29 mouse cellular contexts compared by ENCODE assay signal in the genomic region with DNA sequence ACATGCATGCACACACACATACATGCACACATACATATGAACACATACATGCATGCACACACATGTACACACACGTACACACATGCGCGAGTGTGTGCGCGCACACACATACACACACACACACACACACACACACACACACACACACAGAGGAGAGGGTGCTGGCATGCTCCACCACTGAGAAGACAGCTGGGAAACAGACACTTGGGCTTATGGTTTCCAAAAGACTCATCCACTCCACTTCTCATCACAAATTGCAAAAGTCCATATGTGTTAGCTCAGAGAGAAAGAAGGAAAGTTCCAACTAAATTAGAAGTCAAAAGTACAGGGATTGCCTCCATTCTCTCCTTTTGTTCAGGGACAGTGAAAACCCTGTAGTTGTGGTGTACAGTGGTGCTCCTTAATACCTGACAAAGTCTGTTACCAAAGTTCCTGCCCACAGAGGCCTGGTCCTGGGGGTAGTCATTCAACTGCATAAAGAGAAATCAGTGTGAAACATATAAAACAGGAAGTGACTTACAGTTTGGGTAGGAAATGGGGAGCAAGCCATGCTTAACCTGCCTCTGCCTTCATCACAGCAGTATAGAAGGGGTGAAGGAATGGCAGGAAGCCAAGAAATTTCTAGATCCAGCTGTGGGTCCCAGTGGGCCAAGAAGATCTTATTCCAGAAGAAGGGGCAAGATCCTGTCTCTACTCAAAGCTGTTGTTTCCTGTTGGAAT.
DNase-seq lines count a peak whose midpoint lies in the region; ATAC-seq and TF ChIP-seq lines count a peak whose summit lies in the region.
"Had no signal": no experiment of that assay in that cellular context is flagged by ENCODE, and none has a peak within 500 bp of the region (broad histone marks: within the 10 kb centered on the region; RNA-seq: fewer than 3 reads in every experiment).

No protein-coding gene starts in this region.

- H3K27me3 ChIP-seq in embryonic facial prominence, embryonic 14.5 days (replicated peaks; ENCODE audit: control insufficient read depth, insufficient read depth, low read length) = no peaks in the 10 kb centered on the region
- no peaks in the 10 kb centered on the region for H3K27me3 ChIP-seq in embryonic facial prominence, embryonic 10.5 days (replicated peaks; ENCODE audit: low read depth, poor library complexity, severe bottlenecking)
- H3K27me3 ChIP-seq in lung, embryonic 14.5 days (ENCODE audit: insufficient read depth, low read length) = no peaks in the 10 kb centered on the region
- H3K27me3 ChIP-seq in splenic B cell, adult 2 months (ENCODE audit: control insufficient read depth, insufficient read depth, low read length, poor library complexity, severe bottlenecking) = no peaks in the 10 kb centered on the region
- H3K27me3 ChIP-seq: embryonic facial prominence, embryonic 13.5 days; heart, embryonic 15.5 days; hindbrain, embryonic 12.5 days; limb, embryonic 15.5 days; liver, embryonic 13.5 days; midbrain, embryonic 13.5 days had no signal

- 0 out of 2 replicates have a peak overlapping the region, but pooled peaks have one; percentile 21 for H3K27ac ChIP-seq in embryonic facial prominence, embryonic 14.5 days (replicated peaks; ENCODE audit: low read depth, low read length)
- no peak overlapping the region for H3K27ac ChIP-seq in embryonic facial prominence, embryonic 10.5 days (replicated peaks)
- H3K27ac ChIP-seq in lung, embryonic 14.5 days (ENCODE audit: low read depth) = no peak overlapping the region
- H3K27ac ChIP-seq: embryonic facial prominence, embryonic 13.5 days; heart, embryonic 10.5 days; heart, embryonic 15.5 days; hindbrain, embryonic 12.5 days; hindbrain, postnatal 0 days; kidney, postnatal 0 days; limb, embryonic 15.5 days; liver, embryonic 13.5 days; midbrain, embryonic 13.5 days; stomach, postnatal 0 days had no signal

- TF ChIP-seq CTCF in lung, embryonic 14.5 days (IDR thresholded peaks at IDR 0.05; ENCODE audit: low read depth) = no peak

- H3K4me1 ChIP-seq in embryonic facial prominence, embryonic 14.5 days (ENCODE audit: control insufficient read depth, insufficient read depth, low read length) = no peaks in the 10 kb centered on the region; the same call in 1 of the 2 replicates
- no peaks in the 10 kb centered on the region for H3K4me1 ChIP-seq in embryonic facial prominence, embryonic 10.5 days
- H3K4me1 ChIP-seq in lung, embryonic 14.5 days (ENCODE audit: insufficient read depth) = no peaks in the 10 kb centered on the region
- H3K4me1 ChIP-seq: heart, embryonic 10.5 days; heart, embryonic 15.5 days; hindbrain, embryonic 12.5 days; liver, embryonic 13.5 days; midbrain, embryonic 13.5 days had no signal

- no peak for DNase-seq in embryonic facial prominence, embryonic 14.5 days (ENCODE audit: low spot score)
- DNase-seq in embryonic facial prominence, embryonic 10.5 days (ENCODE audit: low spot score) = no peak
- DNase-seq in lung, embryonic 14.5 days = peak; percentile 23
- DNase-seq in lung, postnatal 36 days = no peak
- peak; percentile 23 for DNase-seq in splenic B cell, adult 2 months (ENCODE audit: low read depth, low spot score)
- DNase-seq in right cerebral cortex, postnatal 36 days (ENCODE audit: low spot score in 2 of 2) = no peak
- DNase-seq in urinary bladder, postnatal 4 days (ENCODE audit: low spot score in 2 of 2) = no peak
- DNase-seq: adrenal gland, postnatal 10 days; cerebellum, adult 9-10 months; embryo, embryonic 11 days; kidney, adult 8-10 months; kidney, postnatal 4 days; liver, embryonic 13.5 days; lung, adult 18-20 months; thymus, adult 18-20 months; thymus, postnatal 25 days had no signal

- no peak for ATAC-seq in embryonic facial prominence, embryonic 14.5 days (ENCODE audit: low read depth)
- ATAC-seq in lung, embryonic 14.5 days (ENCODE audit: insufficient read depth) = no peak
- ATAC-seq in common myeloid progenitor, adult 5-6 weeks (replicated peaks; ENCODE audit: low read depth, poor library complexity, severe bottlenecking) = peak; percentile 63
- ATAC-seq: activated CD4-positive, CD25-positive, alpha-beta regulatory T cell, adult 4 months; hindbrain, postnatal 0 days; intestine, embryonic 16.5 days; midbrain, embryonic 13.5 days had no signal

- H3K9ac ChIP-seq in embryonic facial prominence, embryonic 14.5 days (ENCODE audit: low read depth, low read length) = no peak overlapping the region
- H3K9ac ChIP-seq in lung, embryonic 14.5 days = no peak overlapping the region
- H3K9ac ChIP-seq: embryonic facial prominence, embryonic 13.5 days; heart, embryonic 15.5 days; hindbrain, embryonic 12.5 days; limb, embryonic 15.5 days; liver, embryonic 13.5 days; midbrain, embryonic 13.5 days had no signal

- H3K9me3 ChIP-seq in embryonic facial prominence, embryonic 14.5 days (ENCODE audit: control insufficient read depth, low read length) = no peaks in the 10 kb centered on the region
- H3K9me3 ChIP-seq in embryonic facial prominence, embryonic 10.5 days = peaks cover 6% of the 10 kb centered on the region; the same call in 1 of the 2 replicates
- no peaks in the 10 kb centered on the region for H3K9me3 ChIP-seq in lung, embryonic 14.5 days (ENCODE audit: low read depth, low read length)
- H3K9me3 ChIP-seq: embryonic facial prominence, embryonic 13.5 days; heart, embryonic 10.5 days; heart, embryonic 15.5 days; limb, embryonic 15.5 days; liver, embryonic 13.5 days; midbrain, embryonic 13.5 days had no signal

- H3K4me2 ChIP-seq in embryonic facial prominence, embryonic 14.5 days (ENCODE audit: low read depth, low read length) = no peak overlapping the region
- no peak overlapping the region for H3K4me2 ChIP-seq in lung, embryonic 14.5 days
- H3K4me2 ChIP-seq: embryonic facial prominence, embryonic 13.5 days; heart, embryonic 15.5 days; hindbrain, embryonic 12.5 days; limb, embryonic 15.5 days; liver, embryonic 13.5 days; midbrain, embryonic 13.5 days had no signal

- 100% methylated on average over 5 of the region's 5 CpGs for WGBS in embryonic facial prominence, embryonic 14.5 days
- WGBS in embryonic facial prominence, embryonic 10.5 days = 97% methylated on average over 5 of the region's 5 CpGs
- 99% methylated on average over 5 of the region's 5 CpGs for WGBS in lung, embryonic 14.5 days

- H3K36me3 ChIP-seq in embryonic facial prominence, embryonic 14.5 days (ENCODE audit: control insufficient read depth, insufficient read depth, low read length) = no peaks in the 10 kb centered on the region
- H3K36me3 ChIP-seq in embryonic facial prominence, embryonic 10.5 days (replicated peaks) = no peaks in the 10 kb centered on the region
- no peaks in the 10 kb centered on the region for H3K36me3 ChIP-seq in lung, embryonic 14.5 days (ENCODE audit: insufficient read depth)
- no peaks in the 10 kb centered on the region for H3K36me3 ChIP-seq in splenic B cell, adult 2 months (ENCODE audit: control insufficient read depth, insufficient read depth, low read length, poor library complexity, severe bottlenecking)
- H3K36me3 ChIP-seq: embryonic facial prominence, embryonic 13.5 days; heart, embryonic 10.5 days; heart, embryonic 15.5 days; hindbrain, embryonic 12.5 days; limb, embryonic 15.5 days; liver, embryonic 13.5 days; midbrain, embryonic 13.5 days had no signal

- H3K4me3 ChIP-seq in embryonic facial prominence, embryonic 14.5 days (ENCODE audit: low read depth, low read length) = no peak overlapping the region
- no peak overlapping the region for H3K4me3 ChIP-seq in embryonic facial prominence, embryonic 10.5 days
- no peak overlapping the region for H3K4me3 ChIP-seq in lung, embryonic 14.5 days (ENCODE audit: low read depth, low read length)
- H3K4me3 ChIP-seq: embryonic facial prominence, embryonic 13.5 days; erythroblast, embryonic 14.5 days; heart, embryonic 10.5 days; heart, embryonic 15.5 days; hindbrain, embryonic 12.5 days; limb, embryonic 15.5 days; liver, embryonic 13.5 days; midbrain, embryonic 13.5 days had no signal

Comparison
In these comparisons a context has a peak if more than half of its experiments do, and no peak if none do; other contexts are left out.
1. DNase-seq: peak in lung, embryonic 14.5 days (single experiment) and splenic B cell, adult 2 months (single experiment); none in embryonic facial prominence, embryonic 14.5 days (single experiment), embryonic facial prominence, embryonic 10.5 days (single experiment), lung, postnatal 36 days (single experiment), right cerebral cortex, postnatal 36 days (0 of 2) and urinary bladder, postnatal 4 days (0 of 2).